Mouse (Mus musculus) retina, postnatal 7 days (tissue): ENCODE measurements at regions not wholly inside any gene's neighbourhood (a gene's known extent, or its start where the extent isn't known, plus 50 kb on each side); places are given as distances from the start of the nearest gene placed in this dataset.

Experiments used
- DNase-seq: peaks from one replicate; pipeline ENCODE4 v3.0.0-alpha.2; 2012; ENCODE audit warnings: low read depth, low spot score

- DNase-seq, result peak; percentile 38
Observed at GRCm38 (mm10) chr12:20614766-20615165, 375.5 kb upstream of the Asap2 start.
